Comparison of ENCODE assay signal across 19 mouse cellular contexts in genomic region chr10:97492367-97492980, GRCm38 (mm10). TPM values are rescaled to one million over a fixed set of nuclear protein-coding genes. Genes with fewer than 3 reads are reported as not detected.
DNase-seq lines count a peak whose midpoint lies in the region; ATAC-seq and TF ChIP-seq lines count a peak whose summit lies in the region.
"Had no signal": no experiment of that assay in that cellular context is flagged by ENCODE, and none has a peak within 500 bp of the region (broad histone marks: within the 10 kb centered on the region; RNA-seq: fewer than 3 reads in every experiment).

No protein-coding gene starts in this region.

- WGBS in liver, adult 2 months = 83% methylated on average over 4 of the region's 4 CpGs
- 62% methylated on average over 4 of the region's 4 CpGs for WGBS in liver, postnatal 0 days (ENCODE audit: insufficient replicate concordance)
- 43% methylated on average over 4 of the region's 4 CpGs for WGBS in forebrain, embryonic 12.5 days
- 23% methylated on average over 4 of the region's 4 CpGs for WGBS in forebrain, embryonic 16.5 days
- WGBS in hindbrain, embryonic 16.5 days = 77% methylated on average over 4 of the region's 4 CpGs

- H3K4me1 ChIP-seq in liver, adult 2 months (ENCODE audit: control insufficient read depth, insufficient read depth, low read length) = no peaks in the 10 kb centered on the region
- H3K4me1 ChIP-seq in liver, postnatal 0 days (ENCODE audit: insufficient read depth) = no peaks in the 10 kb centered on the region
- no peaks in the 10 kb centered on the region for H3K4me1 ChIP-seq in forebrain, embryonic 12.5 days
- no peaks in the 10 kb centered on the region; the same call in 1 of the 2 replicates for H3K4me1 ChIP-seq in forebrain, embryonic 16.5 days (replicated peaks; ENCODE audit: control insufficient read depth, insufficient read depth, low read length)
- no peaks in the 10 kb centered on the region for H3K4me1 ChIP-seq in hindbrain, embryonic 16.5 days (ENCODE audit: control insufficient read depth, insufficient read depth, low read depth, low read length)
- H3K4me1 ChIP-seq: heart, embryonic 13.5 days; hindbrain, embryonic 13.5 days had no signal

- ATAC-seq in liver, postnatal 0 days = no peak
- ATAC-seq in forebrain, embryonic 12.5 days (ENCODE audit: low FRiP score) = peak; percentile 81; the same call in 1 of the 2 replicates
- peak; percentile 97 for ATAC-seq in forebrain, embryonic 16.5 days
- ATAC-seq in hindbrain, embryonic 16.5 days = no peak
- ATAC-seq: intestine, embryonic 16.5 days had no signal

- H3K4me3 ChIP-seq in liver, adult 2 months (ENCODE audit: insufficient read depth, low read depth, low read length) = no peak overlapping the region
- no peak overlapping the region for H3K4me3 ChIP-seq in liver, postnatal 0 days (ENCODE audit: low read depth, low read length)
- H3K4me3 ChIP-seq in forebrain, embryonic 12.5 days (replicated peaks) = no peak overlapping the region
- H3K4me3 ChIP-seq in forebrain, embryonic 16.5 days (replicated peaks; ENCODE audit: low read length) = no peak overlapping the region
- H3K4me3 ChIP-seq in hindbrain, embryonic 16.5 days (ENCODE audit: low read length) = no peak overlapping the region
- H3K4me3 ChIP-seq: heart, embryonic 13.5 days; hindbrain, embryonic 13.5 days had no signal

- no peak for TF ChIP-seq CTCF in liver, adult 2 months (IDR thresholded peaks at IDR 0.05; ENCODE audit: low read depth, low read length)
- no peak for TF ChIP-seq CTCF in liver, postnatal 0 days (IDR thresholded peaks at IDR 0.05; ENCODE audit: low read depth)
- TF ChIP-seq CTCF in brain, embryonic 14.5 days (IDR thresholded peaks at IDR 0.05; ENCODE audit: borderline replicate concordance, extremely low read depth, insufficient read depth, insufficient read length) = no peak

- H3K79me2 ChIP-seq in liver, adult 2 months (ENCODE audit: control insufficient read depth, insufficient read depth, low read length) = no peaks in the 10 kb centered on the region

- DNase-seq in liver, adult 2 months (ENCODE audit: extremely low read depth, low read depth, low spot score) = peak; percentile 8
- DNase-seq in liver, postnatal 0 days = no peak
- peak; percentile 88 for DNase-seq in brain, embryonic 14.5 days (ENCODE audit: low read depth)
- DNase-seq in cerebellum, adult 9-11 months = no peak
- no peak for DNase-seq in adrenal gland, adult 8-10 months
- DNase-seq: adrenal gland, postnatal 14 days; cerebellum, adult 11 months; cerebellum, adult 8-10 months; cerebellum, postnatal 36 days; gastrocnemius, postnatal 36 days; heart, adult 11 months; kidney, adult 8-10 months had no signal

- no peaks in the 10 kb centered on the region for H3K9me3 ChIP-seq in liver, postnatal 0 days (ENCODE audit: low read length)
- H3K9me3 ChIP-seq in forebrain, embryonic 12.5 days = no peaks in the 10 kb centered on the region
- H3K9me3 ChIP-seq in forebrain, embryonic 16.5 days (ENCODE audit: control insufficient read depth, low read length) = no peaks in the 10 kb centered on the region
- H3K9me3 ChIP-seq in hindbrain, embryonic 16.5 days (ENCODE audit: control insufficient read depth, low read length) = no peaks in the 10 kb centered on the region
- H3K9me3 ChIP-seq: heart, embryonic 13.5 days; hindbrain, embryonic 13.5 days had no signal

- TF ChIP-seq POLR2A in liver, adult 2 months (IDR thresholded peaks at IDR 0.05; ENCODE audit: extremely low read depth, insufficient read depth, low read length) = no peak
- no peak for TF ChIP-seq POLR2A in brain, embryonic 14.5 days (IDR thresholded peaks at IDR 0.05; ENCODE audit: borderline replicate concordance, extremely low read depth, insufficient read depth, insufficient read length, poor library complexity, severe bottlenecking)

- no peak overlapping the region for H3K4me2 ChIP-seq in liver, postnatal 0 days (ENCODE audit: low read depth, low read length)
- no peak overlapping the region for H3K4me2 ChIP-seq in forebrain, embryonic 12.5 days
- H3K4me2 ChIP-seq in forebrain, embryonic 16.5 days (ENCODE audit: low read length) = no peak overlapping the region
- no peak overlapping the region for H3K4me2 ChIP-seq in hindbrain, embryonic 16.5 days (ENCODE audit: low read length)
- H3K4me2 ChIP-seq: heart, embryonic 13.5 days; hindbrain, embryonic 13.5 days had no signal

- H3K27me3 ChIP-seq in liver, adult 2 months (ENCODE audit: control insufficient read depth, insufficient read depth, low read length) = no peaks in the 10 kb centered on the region
- H3K27me3 ChIP-seq in liver, postnatal 0 days (ENCODE audit: insufficient read depth, low read length) = no peaks in the 10 kb centered on the region
- H3K27me3 ChIP-seq in forebrain, embryonic 12.5 days = no peaks in the 10 kb centered on the region
- no peaks in the 10 kb centered on the region for H3K27me3 ChIP-seq in forebrain, embryonic 16.5 days (replicated peaks; ENCODE audit: control insufficient read depth, insufficient read depth, low read length)
- H3K27me3 ChIP-seq in hindbrain, embryonic 16.5 days (replicated peaks; ENCODE audit: control insufficient read depth, insufficient read depth, low read length) = no peaks in the 10 kb centered on the region
- H3K27me3 ChIP-seq: heart, embryonic 13.5 days; hindbrain, embryonic 13.5 days had no signal

- no peak for TF ChIP-seq EP300 in liver, postnatal 0 days (IDR thresholded peaks at IDR 0.05; ENCODE audit: low read depth)

- H3K36me3 ChIP-seq in liver, adult 2 months (ENCODE audit: control insufficient read depth, insufficient read depth, low read length) = no peaks in the 10 kb centered on the region
- no peaks in the 10 kb centered on the region for H3K36me3 ChIP-seq in liver, postnatal 0 days (replicated peaks; ENCODE audit: insufficient read depth, low read length)
- H3K36me3 ChIP-seq in forebrain, embryonic 12.5 days (replicated peaks) = no peaks in the 10 kb centered on the region
- H3K36me3 ChIP-seq in forebrain, embryonic 16.5 days (ENCODE audit: control insufficient read depth, insufficient read depth) = no peaks in the 10 kb centered on the region
- no peaks in the 10 kb centered on the region for H3K36me3 ChIP-seq in hindbrain, embryonic 16.5 days (ENCODE audit: control insufficient read depth, insufficient read depth, low read length)
- H3K36me3 ChIP-seq: hindbrain, embryonic 13.5 days had no signal

- no peak overlapping the region for H3K9ac ChIP-seq in liver, adult 2 months (ENCODE audit: low read depth, low read length)
- H3K9ac ChIP-seq in liver, postnatal 0 days (replicated peaks) = no peak overlapping the region
- H3K9ac ChIP-seq in forebrain, embryonic 12.5 days = no peak overlapping the region
- no peak overlapping the region for H3K9ac ChIP-seq in forebrain, embryonic 16.5 days (replicated peaks; ENCODE audit: low read depth, low read length)
- no peak overlapping the region for H3K9ac ChIP-seq in hindbrain, embryonic 16.5 days (ENCODE audit: low read depth, low read length)
- H3K9ac ChIP-seq: heart, embryonic 13.5 days; hindbrain, embryonic 13.5 days had no signal

- H3K27ac ChIP-seq in liver, adult 2 months (replicated peaks; ENCODE audit: insufficient read depth, low read depth, low read length) = no peak overlapping the region
- H3K27ac ChIP-seq in liver, postnatal 0 days (ENCODE audit: low read depth) = no peak overlapping the region
- H3K27ac ChIP-seq in forebrain, embryonic 12.5 days = no peak overlapping the region
- H3K27ac ChIP-seq in forebrain, embryonic 16.5 days (ENCODE audit: low read length) = no peak overlapping the region
- no peak overlapping the region for H3K27ac ChIP-seq in hindbrain, embryonic 16.5 days (ENCODE audit: low read depth, low read length)
- H3K27ac ChIP-seq: heart, embryonic 13.5 days; hindbrain, embryonic 13.5 days had no signal

RNA-seq across cellular contexts. Expression of gene Dcn, which starts 13.1 kb away (rescaled TPM):
- total RNA-seq in liver, adult 2 months (2014; rRNA removed) = 182 and 187 TPM in 2 replicates
- 78.1 and 90.9 TPM in 2 replicates for polyA plus RNA-seq in liver, adult 2 months (2012; rRNA removed)
- 153 and 157 TPM in 2 replicates for polyA plus RNA-seq in liver, postnatal 0 days (2015; fragmentation: Nextera tagmentation; extraction: Ambion mirVana)
- polyA plus RNA-seq in brain, embryonic 14.5 days (2012; rRNA removed) = 67.6 and 78.7 TPM in 2 replicates
- polyA plus RNA-seq in forebrain, embryonic 12.5 days (2016; fragmentation: Nextera tagmentation; extraction: Ambion mirVana) = 22.4 and 30.6 TPM in 2 replicates
- polyA plus RNA-seq in forebrain, embryonic 16.5 days (2015; fragmentation: Nextera tagmentation; extraction: Ambion mirVana) = 45.8 and 71.0 TPM in 2 replicates
- 73.6 and 88.8 TPM in 2 replicates for polyA plus RNA-seq in hindbrain, embryonic 16.5 days (2015; fragmentation: Nextera tagmentation; extraction: Ambion mirVana)
- 100 to 1,000 TPM; 161 to 333 (median 210) TPM for total RNA-seq in adrenal gland, adult 8-10 months (2022)
- total RNA-seq: hematopoietic stem cell, adult 5-6 weeks had no signal

Comparison
In these comparisons a context has a peak if more than half of its experiments do, and no peak if none do; other contexts are left out.
1. DNase-seq: peak in liver, adult 2 months (single experiment) and brain, embryonic 14.5 days (single experiment); none in liver, postnatal 0 days (single experiment), cerebellum, adult 9-11 months (single experiment) and adrenal gland, adult 8-10 months (single experiment).
2. ATAC-seq: peak in forebrain, embryonic 12.5 days (single experiment) and forebrain, embryonic 16.5 days (single experiment); none in liver, postnatal 0 days (single experiment) and hindbrain, embryonic 16.5 days (single experiment).